Mouse (Mus musculus) limb, embryonic 14.5 days (tissue): ENCODE results near the gene Htt. TPM values are rescaled to one million over a fixed set of nuclear protein-coding genes. Genes with fewer than 3 reads are reported as not detected.
A peak's percentile ranks its signal among the peaks of the same experiment; 100 is the strongest.

Experiments
- ATAC-seq: fragments of 200-750 bp; cut with Nextera tagmentation; 2 replicates; pipeline ENCODE4 v1.8.0; 2017; ENCODE audit warnings: low read depth, moderate number of reproducible peaks, moderate TSS enrichment; ENCODE audit not compliant: low FRiP score
- DNase-seq: peaks from one replicate; pipeline ENCODE4 v3.0.0-alpha.2; 2015; ENCODE audit warnings: low spot score
- H3K27ac ChIP-seq: fragments of 300-500 bp; sonication (generic); replicated peaks from 2 replicates; pipeline ENCODE4 v1.5.1; 2014; ENCODE audit warnings: low read depth, mild to moderate bottlenecking, low read length, moderate library complexity, mixed read lengths
- H3K27me3 ChIP-seq: fragments of 300-500 bp; sonication (generic); 2 replicates; pipeline ENCODE4 v1.6.1; 2014; ENCODE audit warnings: low read length, mixed read lengths; ENCODE audit not compliant: control insufficient read depth, insufficient read depth
- H3K36me3 ChIP-seq: fragments of 300-500 bp; sonication (generic); 2 replicates; pipeline ENCODE4 v1.6.1; 2014; ENCODE audit warnings: mild to moderate bottlenecking, low read length, moderate library complexity, mixed read lengths; ENCODE audit not compliant: control insufficient read depth, insufficient read depth
- H3K4me1 ChIP-seq: fragments of 300-500 bp; sonication (generic); 2 replicates; pipeline ENCODE4 v1.6.1; 2014; ENCODE audit warnings: antibody characterized with exemption, low read length, mixed read lengths; ENCODE audit not compliant: control insufficient read depth, insufficient read depth
- H3K4me2 ChIP-seq: fragments of 300-500 bp; sonication (generic); replicated peaks from 2 replicates; pipeline ENCODE4 v1.6.1; 2014; ENCODE audit warnings: low read depth, mild to moderate bottlenecking, low read length, moderate library complexity; ENCODE audit not compliant: severe bottlenecking
- H3K4me3 ChIP-seq: fragments of 300-500 bp; sonication (generic); replicated peaks from 2 replicates; pipeline ENCODE4 v1.5.1; 2014; ENCODE audit warnings: low read length
- H3K9ac ChIP-seq: fragments of 300-500 bp; sonication (generic); 2 replicates; pipeline ENCODE4 v1.6.1; 2014; ENCODE audit warnings: mild to moderate bottlenecking, low read depth, low read length, moderate library complexity; ENCODE audit not compliant: severe bottlenecking
- H3K9me3 ChIP-seq: fragments of 300-500 bp; sonication (generic); 2 replicates; pipeline ENCODE4 v1.6.1; 2016; ENCODE audit warnings: low read length; ENCODE audit not compliant: control insufficient read depth
- POLR2A ChIP-seq: fragments of 200-500 bp; IDR thresholded peaks from 2 replicates; pipeline ENCODE4 v1.8.0; 2012; ENCODE audit warnings: inconsistent platforms, mild to moderate bottlenecking, moderate library complexity, borderline replicate concordance; ENCODE audit not compliant: insufficient read depth, insufficient read length; ENCODE audit errors: extremely low read depth
- WGBS: fragments of 180-500 bp; shearing (Covaris S2); extraction: QIAGEN DNeasy Blood & Tissue Kit; methylation state at CpG from one replicate; pipeline ENCODE4 v1.1.7; 2014; 5-methylcytosine and 5-hydroxymethylcytosine counted together
- polyA plus RNA-seq, 2 experiments: library from polyadenylated mRNA; depleted of rRNA in 1 of 2; stranded (reverse) in 1 of 2; unstranded in 1 of 2; fragments of >200 nt; fragmentation: Nextera tagmentation in 1 of 2; extraction: Ambion mirVana in 1 of 2; gene quantifications; 2 replicates each; pipeline versions ENCODE4 v1.2.1 to v1.2.3; 2012 to 2014

Gene Htt
- polyA plus RNA-seq, 2 experiments: 16.2 to 22.9 TPM

GRCm38 (mm10) chr5:34948861-34949760 is 187.6 kb downstream of the Htt start, which contains the start of gene Rgs12:
TSS of gene Rgs12 (plus strand) at chr5:34949445.
- Histone ChIP-seq H3K9ac (peak within 1 kb of the TSS; percentile 95), H3K36me3 (peaks cover 10% of the 10 kb centered on the region; the same call in 1 of the 2 replicates), H3K9me3 (no peaks in the 10 kb centered on the region), H3K4me1 (peaks cover 12% of the 10 kb centered on the region), H3K4me3 (peak within 1 kb of the TSS; percentile 92), H3K27ac (peak within 1 kb of the TSS; percentile 93), H3K4me2 (peak within 1 kb of the TSS; percentile 71), H3K27me3 (no peaks in the 10 kb centered on the region)
- peak; percentile 60; the same call in 1 of the 2 replicates for TF ChIP-seq POLR2A
- DNase-seq (peak; percentile 71), ATAC-seq (peak; percentile 98)
- 0% methylated on average over 60 of the region's 84 CpGs for WGBS

- Histone ChIP-seq H3K9me3 (no peaks in the 10 kb centered on the region), H3K27me3 (no peaks in the 10 kb centered on the region), H3K4me2 (peak overlapping the region; percentile 71), H3K4me3 (peak overlapping the region; percentile 92), H3K36me3 (peaks cover 10% of the 10 kb centered on the region; the same call in 1 of the 2 replicates), H3K27ac (peak overlapping the region; percentile 93), H3K4me1 (peaks cover 12% of the 10 kb centered on the region), H3K9ac (peak overlapping the region; percentile 95)
- no peak for TF ChIP-seq POLR2A
- under 1% methylated on average over 12 of the region's 12 CpGs for WGBS
- no peak for DNase-seq
- no peak; the same call in 1 of the 2 replicates for ATAC-seq
Observed at GRCm38 (mm10) chr5:34949769-34950211, 188.2 kb downstream of the Htt start.

GRCm38 (mm10) chr5:34950486-34951160 is 189.1 kb downstream of the Htt start:
- Histone ChIP-seq H3K4me2 (peak overlapping the region; percentile 71), H3K4me3 (peak overlapping the region; percentile 92), H3K27me3 (no peaks in the 10 kb centered on the region), H3K9ac (peak overlapping the region; percentile 95), H3K36me3 (peaks cover 10% of the 10 kb centered on the region; the same call in 1 of the 2 replicates), H3K27ac (peak overlapping the region; percentile 93; the same call in 1 of the 2 replicates), H3K4me1 (peaks cover 12% of the 10 kb centered on the region), H3K9me3 (no peaks in the 10 kb centered on the region)
- 74% methylated on average over 6 of the region's 6 CpGs for WGBS
- no peak for TF ChIP-seq POLR2A
- DNase-seq (no peak), ATAC-seq (no peak)

- 93% methylated on average over 8 of the region's 8 CpGs for WGBS
Observed at GRCm38 (mm10) chr5:34951161-34951834, 189.8 kb downstream of the Htt start.

More at GRCm38 (mm10) chr5:34951161-34951834, 189.8 kb downstream of the Htt start:
- H3K27ac ChIP-seq: no peak overlapping the region
- no peaks in the 10 kb centered on the region for H3K27me3 ChIP-seq
- peaks cover 12% of the 10 kb centered on the region for H3K4me1 ChIP-seq
- no peaks in the 10 kb centered on the region for H3K9me3 ChIP-seq
- no peak for DNase-seq
- no peak overlapping the region for H3K4me3 ChIP-seq
- peaks cover 10% of the 10 kb centered on the region; the same call in 1 of the 2 replicates for H3K36me3 ChIP-seq
- H3K4me2 ChIP-seq: 0 out of 2 replicates have a peak overlapping the region, but pooled peaks have one; percentile 71
- H3K9ac ChIP-seq: no peak overlapping the region
- no peak for TF ChIP-seq POLR2A
- no peak for ATAC-seq
